Mouse (Mus musculus): ENCODE measurements around the gene Ppil2.
A peak's percentile ranks its signal among the peaks of the same experiment; 100 is the strongest.

Gene Ppil2

DNA sequence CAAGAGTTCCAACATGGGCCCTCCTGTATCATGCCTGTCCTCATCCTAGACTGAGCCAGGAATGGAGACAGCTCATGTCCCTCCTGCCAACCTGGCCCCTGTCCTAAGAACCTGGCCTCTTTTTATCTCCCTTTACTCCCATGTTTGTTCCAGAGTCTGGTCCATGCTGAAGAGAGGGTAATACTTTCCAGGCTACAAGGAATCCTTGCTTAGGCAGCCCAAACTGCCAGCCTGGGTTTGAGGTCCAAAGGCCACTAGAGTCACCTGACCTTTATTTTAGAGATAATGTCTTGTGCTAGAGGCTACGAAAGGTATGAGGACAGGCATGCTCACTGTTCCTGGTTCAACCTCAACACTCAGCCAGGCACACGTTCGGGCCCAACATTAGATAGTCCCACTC lies 14.1 kb downstream of the Ppil2 start:
- peak; percentile 19 to 20 for DNase-seq

DNA sequence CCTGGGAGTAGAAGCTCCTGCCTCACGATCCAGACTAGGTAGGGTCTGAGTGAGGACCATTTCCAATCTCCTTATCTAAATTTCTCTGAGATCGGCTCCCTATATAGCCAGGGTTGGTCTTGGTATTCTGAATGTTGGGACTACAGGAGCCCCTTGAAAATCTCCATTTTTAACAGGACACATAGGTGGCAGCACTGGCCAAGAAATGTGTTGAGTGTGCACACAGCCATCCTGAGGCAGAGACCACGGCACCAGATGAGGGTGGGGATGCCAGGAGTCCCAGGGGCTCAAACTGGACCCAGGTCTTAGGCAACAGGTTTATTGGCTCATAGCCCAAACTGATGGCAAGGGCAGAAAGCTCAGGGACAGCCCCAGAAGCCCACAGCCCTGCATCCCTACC lies 22.7 kb downstream of the Ppil2 start:
- no peak for DNase-seq

DNA sequence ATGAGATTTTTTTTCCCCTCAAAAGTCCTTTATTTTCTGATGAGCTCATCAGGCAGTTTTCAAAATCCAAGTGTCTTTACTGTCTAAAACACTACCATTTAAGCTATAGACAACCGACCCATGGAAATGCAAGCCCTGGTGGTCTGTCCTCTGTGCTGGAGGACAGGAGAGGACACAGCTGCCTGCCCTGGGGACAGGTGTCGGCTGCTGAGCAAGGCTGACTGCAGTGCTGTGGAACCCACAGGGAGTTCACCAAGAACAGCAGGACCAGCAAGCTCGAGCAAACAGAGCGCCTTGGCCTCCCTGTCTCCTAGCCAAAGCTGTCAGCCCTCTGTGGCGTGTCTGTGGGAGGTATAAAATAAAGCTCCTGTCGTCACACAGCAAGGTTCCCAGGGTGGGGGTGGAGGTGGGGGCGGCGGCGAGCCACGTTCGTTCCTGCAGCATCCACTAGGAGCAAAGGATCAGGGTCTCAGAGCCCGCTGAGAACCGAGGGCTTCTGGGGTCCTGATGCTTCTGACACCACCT lies 24.3 kb downstream of the Ppil2 start:
- DNase-seq = no peak

DNA sequence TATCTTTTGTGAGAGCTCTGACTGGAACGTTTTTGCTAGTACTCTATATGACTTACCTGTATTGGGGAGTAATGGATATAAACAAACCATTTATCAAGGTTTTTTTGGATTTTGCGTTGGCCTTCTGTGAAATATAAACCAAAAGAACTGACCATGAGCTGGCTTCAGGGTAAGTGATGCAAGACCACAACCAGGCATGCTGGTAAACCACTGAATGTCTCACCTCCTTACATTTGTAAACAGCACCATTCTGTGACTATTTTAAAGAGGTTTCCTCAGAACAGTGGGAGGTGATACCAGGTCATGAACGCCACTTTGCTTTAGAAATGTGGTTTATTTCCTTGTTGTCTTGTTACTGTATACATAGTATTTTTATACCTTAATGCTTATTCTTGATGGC lies 24.8 kb downstream of the Ppil2 start:
- no peak for DNase-seq

DNA sequence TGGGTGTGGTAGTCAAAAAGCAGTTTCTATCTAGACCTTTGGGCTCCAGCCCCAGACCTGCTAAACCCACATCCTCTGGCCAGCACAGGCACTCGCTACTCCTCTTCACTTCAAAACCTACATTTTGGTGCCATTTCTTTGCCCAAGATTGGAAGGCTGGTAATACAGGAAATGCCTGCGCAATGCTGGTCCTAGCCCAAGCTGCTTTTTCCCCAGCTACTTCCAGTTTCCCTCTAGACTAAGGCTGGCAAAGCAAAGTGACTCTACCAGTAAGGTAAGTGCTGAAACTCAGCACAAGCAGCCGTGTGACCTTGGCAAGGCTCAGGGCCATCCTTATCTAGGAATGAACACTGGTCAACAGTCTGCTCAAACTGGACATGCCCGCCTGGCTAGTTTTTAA lies 25.4 kb downstream of the Ppil2 start:
- DNase-seq = peak in 1 of 2 experiments; percentile 18

DNA sequence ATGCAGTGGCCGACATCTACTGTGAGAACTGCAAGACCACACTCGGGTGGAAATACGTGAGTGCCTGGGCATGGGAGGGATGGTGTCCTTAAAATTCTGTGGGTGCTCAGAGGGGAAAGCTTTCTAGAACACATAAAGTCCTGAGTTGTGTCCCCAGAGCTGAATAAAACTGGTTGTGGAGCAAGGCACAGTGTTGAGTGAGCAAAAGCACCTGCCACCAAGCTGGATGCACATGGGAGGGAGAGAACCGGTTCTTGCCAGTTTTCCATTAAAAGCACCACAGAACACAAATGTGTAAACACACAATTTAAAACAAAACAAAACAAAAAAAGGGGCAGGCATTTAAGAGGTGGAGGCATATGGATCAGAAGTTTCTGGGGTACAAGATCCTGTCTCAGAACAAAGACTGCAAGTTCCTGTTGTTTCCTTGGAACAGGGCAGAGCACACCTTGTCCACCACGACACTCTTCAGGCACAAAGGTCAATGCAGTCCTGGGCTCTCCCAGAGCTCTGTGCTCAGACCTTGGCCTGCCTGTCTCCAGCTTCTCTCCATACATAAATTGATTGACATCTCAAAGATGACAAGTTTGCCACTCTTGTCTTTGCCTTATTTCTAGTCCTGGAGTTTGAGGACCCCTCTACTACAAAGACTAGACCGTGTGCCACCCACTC lies 28.8 kb downstream of the Ppil2 start:
- no peak for DNase-seq

DNA sequence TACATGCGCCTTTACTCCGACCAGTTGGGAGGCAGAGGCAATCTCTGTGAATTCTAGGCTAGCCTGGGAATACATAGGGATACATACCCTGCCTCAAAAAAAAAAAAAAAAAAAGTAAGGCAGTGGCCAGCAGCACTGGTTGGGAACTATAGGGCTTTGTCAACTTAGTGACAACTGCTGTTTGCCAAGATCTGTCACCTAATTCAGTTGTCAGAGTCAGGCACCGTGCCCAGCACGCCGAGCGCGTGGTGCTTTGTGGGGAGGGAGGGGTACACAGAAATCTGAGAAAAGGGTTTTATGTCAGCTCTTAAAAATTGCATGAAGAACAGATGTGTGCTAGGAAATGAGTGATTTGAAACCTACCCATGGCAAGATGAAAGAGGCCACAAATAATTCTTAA lies 33.0 kb downstream of the Ppil2 start:
- no peak for DNase-seq

DNA sequence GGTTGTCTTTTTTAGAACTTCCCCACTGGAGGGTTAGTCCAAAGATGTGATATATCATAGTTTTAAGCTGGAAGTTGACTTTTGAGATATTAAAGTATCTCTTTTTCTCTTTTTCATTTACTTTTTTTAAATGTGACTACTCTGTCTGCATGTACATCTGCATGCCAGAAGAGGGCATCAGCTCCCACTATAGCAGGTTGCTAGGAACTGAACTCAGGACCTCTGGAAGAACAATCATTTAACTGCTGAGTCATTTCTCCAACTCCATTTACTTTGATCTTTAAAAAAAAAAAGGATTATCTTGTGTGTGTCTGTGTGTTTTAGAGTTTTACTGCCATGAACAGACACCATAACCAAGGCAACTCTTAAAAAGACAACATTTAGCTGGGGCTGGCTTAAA lies 34.2 kb downstream of the Ppil2 start:
- DNase-seq = no peak

DNA sequence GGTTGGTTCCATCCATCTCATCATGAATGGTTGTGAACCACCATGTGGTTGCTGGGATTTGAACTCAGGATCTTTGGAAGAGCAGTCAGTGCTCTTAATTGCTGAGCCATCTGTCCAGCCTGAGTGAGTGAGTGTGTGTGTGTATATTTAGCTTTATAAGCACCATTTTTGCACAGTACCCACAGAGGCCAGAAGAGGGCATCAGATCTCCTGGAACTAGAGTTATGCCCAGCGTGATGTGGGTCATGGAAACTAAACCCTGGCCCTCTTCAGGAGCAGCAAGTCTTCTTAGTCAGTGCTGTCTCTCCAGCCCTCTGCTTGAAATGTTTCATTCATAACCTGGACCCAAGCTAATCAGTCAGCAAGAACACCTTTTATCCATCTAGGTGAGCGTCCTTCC lies 34.8 kb downstream of the Ppil2 start:
- DNase-seq = no peak

DNA sequence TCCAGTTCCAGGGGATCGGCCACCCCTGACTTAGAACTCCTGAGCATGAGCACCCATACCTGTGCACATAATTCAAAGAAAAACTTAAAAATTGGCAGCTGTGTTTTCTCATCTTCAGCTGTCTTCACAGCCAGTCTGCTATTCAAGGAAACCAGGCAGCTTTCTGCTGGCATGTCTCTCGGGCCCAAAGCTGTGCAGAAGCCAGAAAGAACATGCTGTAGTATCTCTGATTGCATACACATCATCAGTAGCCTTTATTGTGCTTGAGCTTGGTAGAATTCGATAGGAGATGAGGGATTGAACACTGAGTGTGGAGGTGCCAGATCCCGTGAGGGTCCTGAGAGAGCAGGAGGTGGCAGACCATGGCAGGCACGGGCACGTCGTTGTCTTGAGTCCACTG lies 38.1 kb downstream of the Ppil2 start:
- DNase-seq = no peak

DNA sequence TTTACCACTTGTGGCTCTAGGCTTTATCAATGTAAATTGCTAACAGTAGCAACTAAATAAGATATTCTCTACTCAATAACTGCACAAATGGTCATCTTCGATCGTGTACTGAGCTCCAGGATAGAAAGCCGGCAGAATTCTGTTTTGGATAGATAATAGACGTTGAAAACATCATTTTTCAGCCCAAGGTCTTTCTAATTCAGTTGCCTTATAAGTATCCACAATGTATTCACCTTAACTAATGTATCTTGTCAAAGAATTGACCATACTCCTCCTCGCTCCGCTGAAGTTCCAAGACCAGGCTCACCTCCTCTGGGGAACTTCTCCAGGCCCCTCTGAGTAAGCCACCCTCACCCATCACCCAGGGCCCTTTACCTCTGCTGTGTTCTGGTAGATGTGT lies 40.3 kb downstream of the Ppil2 start:
- DNase-seq = no peak

DNA sequence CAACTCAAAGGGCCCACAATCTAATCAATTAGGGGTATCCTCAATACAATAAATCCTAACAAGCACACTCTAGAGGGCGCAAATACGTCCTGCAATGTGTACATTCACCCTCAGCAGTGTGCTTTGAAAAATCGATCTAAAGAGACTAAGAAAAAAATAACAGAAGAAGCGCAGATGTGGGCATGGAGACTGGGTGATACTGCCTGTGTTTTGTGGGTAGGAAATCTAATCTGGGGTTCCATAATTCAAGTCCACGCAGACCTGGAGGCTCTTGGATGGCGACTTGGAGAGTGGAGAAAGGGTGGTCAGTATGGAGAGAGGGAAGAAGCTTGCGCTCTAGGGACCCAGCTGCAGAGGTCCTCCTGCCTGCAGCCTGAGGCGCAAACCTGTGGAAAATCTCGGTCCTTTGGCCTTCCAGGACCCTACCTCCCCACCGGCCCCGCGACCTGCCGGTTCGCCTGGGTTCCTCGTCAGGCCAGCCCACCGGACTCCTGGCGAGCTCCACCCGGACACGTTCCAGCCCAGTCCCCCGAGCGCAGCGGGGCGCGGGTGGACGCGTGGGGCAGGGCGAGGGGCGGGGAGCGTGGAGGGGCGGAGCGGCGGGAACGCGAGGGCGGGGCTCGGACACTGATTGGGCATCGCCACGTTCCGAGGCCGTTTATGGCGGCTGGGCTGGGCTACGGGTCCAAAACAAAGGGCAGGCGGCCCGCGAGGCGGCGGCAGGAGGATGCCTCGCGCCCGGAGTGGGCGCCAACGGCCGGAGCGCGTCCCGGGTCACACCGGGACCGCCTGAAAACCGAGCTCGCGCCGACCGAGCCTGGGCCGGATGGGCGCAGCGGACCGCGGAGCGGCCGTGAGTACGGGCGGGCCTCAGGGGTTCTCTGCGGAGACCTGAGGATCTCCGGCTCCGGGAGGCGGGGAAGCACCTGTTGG lies 41.3 kb downstream of the Ppil2 start, which contains the start of gene Ypel1:
Ypel1 (plus strand) TSS at position 186 of the 933 bp plus-strand sequence.
- peak; percentile 75 to 85 for DNase-seq

DNA sequence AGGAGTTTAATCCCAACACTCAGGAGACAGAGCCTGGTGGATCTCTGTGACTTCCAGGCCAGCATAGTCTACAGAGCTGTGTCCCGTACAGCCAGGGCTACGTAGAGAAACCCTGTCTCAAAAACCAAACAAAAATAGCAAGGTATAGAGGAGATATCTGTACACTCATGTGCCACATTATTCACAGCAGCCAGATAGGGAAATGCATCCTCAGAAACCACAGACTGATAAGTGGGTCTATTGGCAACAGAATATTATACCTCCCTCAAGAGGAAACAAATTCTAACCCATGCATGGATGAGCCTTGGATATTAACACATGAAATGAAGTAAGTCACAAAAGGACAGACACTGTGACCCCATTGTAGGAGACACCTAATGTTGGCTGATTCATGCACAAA lies 43.5 kb downstream of the Ppil2 start:
- no peak for DNase-seq

DNA sequence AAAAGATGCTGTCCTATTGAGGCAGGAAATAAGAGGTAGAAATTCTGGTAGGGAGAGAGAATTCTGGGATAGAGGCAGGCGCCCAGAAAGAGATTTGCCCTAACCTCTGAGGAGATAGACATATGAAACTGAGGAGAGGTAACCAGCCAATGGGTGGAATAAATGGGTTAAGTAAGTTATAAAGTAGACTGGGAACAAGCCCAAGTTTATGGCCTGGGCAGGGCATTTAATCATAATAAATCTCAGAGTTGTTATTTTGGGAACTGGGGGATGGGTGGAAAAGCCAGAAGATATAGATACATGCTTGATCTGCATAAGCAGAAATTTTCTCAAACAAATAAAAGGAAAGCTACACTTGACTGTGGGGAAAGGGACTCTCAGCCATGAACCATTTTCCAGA lies 48.7 kb downstream of the Ppil2 start:
- DNase-seq = no peak

DNA sequence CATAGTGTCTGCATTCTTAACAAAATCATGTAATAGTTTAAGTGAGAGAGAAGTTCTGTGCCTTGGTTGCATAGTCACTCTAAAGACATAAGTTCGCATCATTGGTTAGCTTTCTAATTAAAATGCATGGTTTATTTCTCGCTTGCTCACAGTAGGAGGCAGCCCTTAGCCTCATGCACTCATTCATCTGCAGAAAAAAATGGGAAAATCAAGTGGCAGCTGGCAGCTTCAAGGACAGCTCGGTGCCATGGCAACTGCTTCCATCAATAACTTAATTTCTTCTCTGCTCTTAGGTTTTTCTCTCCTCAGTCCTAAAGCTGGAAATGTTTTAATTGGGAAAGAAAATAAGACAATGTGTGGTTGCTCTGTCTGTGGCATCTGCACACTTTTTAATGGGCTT lies 55.5 kb downstream of the Ppil2 start:
- DNase-seq = no peak

DNA sequence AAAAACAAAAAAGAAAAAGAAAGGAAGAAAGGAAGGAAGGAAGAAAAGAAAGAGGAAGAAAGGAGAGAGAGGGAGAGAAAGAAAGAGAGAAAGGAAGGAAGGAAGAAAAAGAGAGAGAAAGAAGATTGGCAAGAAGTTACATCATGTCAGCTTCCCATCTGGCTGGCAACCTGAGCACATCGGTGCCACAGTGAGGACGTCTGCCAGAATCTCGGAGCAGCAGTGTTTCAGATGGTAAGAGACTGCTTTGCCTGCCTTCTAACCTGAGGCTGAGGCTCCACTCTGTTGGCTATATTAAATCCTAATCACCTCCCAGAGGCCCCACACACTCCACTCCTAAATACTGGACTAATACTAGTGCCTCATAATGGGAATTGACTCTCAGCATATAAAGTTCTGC lies 57.2 kb downstream of the Ppil2 start:
- DNase-seq = no peak

DNA sequence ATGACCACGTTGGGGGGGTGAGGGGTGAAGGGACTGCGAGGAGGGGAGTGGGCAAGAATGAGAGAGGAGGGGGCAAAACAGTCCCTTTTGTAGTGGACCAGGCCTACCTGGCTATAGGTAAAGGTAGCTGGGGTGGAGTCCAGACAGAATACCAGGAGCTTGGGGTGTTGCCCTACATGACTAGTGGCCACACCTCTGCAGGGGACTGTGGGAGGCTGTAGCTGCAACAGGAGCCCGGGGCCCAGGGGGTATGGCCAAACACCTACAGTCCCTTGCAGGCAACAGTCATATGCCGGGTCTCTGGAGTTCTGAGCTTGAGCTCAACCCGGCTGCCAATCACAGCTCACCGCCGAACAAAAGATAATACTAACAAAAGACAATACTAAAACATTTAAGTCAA lies 59.0 kb downstream of the Ppil2 start:
- no peak for DNase-seq

DNA sequence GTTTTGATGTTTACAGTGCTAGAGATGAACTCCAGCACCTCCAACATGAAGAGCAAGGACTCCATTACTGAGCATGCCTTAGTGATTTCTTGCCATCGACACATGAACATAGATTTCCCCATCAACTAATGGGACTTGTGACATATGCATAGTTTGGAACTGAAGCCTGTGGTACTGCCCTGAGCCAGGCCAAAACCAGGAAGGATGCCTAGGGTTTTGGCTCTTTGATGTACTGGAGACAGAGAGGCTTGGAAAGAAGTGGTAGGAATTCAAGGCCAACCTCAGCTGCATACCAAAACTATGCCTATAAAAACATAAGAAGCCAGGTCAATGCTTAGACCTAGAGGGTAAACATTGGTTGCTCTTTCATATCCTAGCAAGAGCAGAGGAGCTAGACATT lies 61.2 kb downstream of the Ppil2 start:
- no peak for DNase-seq

DNA sequence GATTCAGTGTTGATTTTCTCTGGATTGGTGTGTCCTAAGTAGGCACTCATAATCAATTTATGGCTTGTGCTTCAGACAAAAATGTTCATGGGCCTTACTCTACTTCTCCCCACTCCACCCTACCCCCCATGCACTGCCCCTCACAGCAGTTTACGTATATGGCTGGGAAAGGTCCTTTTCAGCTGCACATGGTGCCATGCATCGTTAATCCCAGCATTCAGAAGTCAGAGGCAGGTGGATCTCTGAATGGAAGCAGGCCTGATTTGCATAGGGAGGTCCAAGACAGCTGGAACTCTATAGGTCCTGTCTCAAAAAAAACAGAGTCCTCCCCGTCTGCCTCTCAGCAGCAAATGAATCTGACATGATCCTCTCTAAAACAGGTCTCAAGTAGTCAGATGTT lies 65.8 kb downstream of the Ppil2 start:
- DNase-seq = no peak

DNA sequence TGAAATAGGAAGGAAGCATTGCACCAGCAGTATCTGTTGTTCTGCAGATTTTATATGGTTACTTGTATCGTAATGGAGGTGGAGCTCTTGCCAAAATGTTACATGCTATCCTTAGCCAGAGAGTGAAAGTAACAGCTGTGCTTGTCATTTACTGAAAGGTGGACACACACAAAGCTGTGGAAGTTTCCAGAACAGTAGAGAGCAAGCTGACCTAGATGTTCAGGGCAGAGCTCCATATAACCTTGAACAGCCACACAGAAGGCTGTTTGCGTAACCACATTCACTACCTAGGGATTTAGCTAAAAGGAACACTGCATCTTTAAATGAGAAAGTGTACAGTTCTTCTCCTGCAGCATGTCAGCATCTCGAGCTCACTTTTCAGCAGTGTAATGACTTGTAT lies 66.7 kb downstream of the Ppil2 start:
- no peak for DNase-seq

DNA sequence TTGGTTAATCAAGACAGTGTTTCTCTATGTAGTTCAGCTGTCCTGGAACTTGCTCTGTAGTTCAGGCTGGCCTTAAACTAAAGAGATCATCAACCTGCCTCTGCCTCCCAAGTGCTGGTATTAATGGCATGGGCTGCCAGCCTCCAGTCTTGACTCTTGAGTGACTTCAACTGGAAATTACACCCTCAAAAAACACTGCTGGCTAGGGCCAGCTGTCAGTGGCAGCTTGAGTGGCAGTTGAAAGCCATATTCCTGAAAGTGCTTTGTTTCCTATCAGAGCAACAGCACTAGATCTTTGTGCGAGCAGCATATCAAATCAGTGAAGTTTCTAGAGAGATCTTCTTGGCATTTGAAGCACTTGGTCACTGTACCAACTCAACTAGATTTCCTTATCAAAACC lies 69.6 kb downstream of the Ppil2 start:
- DNase-seq = no peak

DNA sequence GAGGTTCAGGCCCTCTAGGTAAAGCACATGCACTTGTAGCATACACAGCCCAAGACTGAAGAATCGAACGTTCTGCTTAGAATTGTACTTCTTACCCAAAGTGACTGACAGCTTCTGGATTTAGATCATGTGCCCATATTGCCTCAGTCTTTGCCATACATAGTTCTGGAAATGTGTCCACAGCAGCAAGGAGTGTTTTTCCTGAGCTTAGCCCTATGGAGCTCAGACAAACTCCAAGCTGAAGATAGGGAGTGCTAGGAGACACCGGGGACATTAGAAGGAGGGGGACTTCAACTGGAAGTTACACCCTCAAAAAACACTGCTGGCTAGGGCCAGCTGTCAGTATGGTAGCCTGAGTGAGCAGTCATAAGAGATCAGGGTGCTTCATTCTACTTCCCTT lies 70.3 kb downstream of the Ppil2 start:
- DNase-seq = no peak
